Mouse (Mus musculus): ENCODE measurements around the gene Sept3. TPM values are rescaled to one million over a fixed set of nuclear protein-coding genes. Genes with fewer than 3 reads are reported as not detected.

Gene Sept3
- polyA plus RNA-seq, 1 experiment from 2014 or later: 83.4 TPM

DNA sequence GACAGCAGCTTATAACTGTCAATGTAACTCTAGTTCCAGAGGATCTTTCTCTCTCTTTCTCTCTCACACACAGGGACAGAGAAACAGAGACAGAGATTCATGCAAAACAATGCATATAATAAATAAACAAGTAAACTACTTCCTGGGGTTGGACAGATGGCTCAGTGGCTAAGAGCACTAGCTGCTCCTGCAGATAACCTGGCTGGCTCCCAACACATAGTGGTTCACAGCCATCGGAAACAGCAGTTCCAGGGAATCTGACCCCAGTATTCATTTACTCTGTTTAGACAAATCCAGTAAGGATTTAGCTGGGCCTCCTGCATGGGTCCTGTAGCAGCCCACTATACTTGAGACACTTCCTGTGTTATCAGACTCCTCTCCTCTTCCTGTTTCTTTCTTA is 44.9 kb downstream of the Sept3 start:
- WGBS: 82% methylated on average over 1 of the region's 1 CpGs
- DNase-seq (ENCODE audit: low spot score): no peak

GRCm38 (mm10) chr15:82322195-82322594 is 47.5 kb downstream of the Sept3 start:
- no peaks in the 10 kb centered on the region for H3K4me1 ChIP-seq
- H3K36me3 ChIP-seq: no peaks in the 10 kb centered on the region
- H3K27me3 ChIP-seq (ENCODE audit: low read depth, poor library complexity, severe bottlenecking): no peaks in the 10 kb centered on the region
- no peak overlapping the region for H3K27ac ChIP-seq (replicated peaks)
- H3K9me3 ChIP-seq (replicated peaks): no peaks in the 10 kb centered on the region
- 85% methylated on average over 8 of the region's 8 CpGs for WGBS
- no peak overlapping the region for H3K4me3 ChIP-seq
- DNase-seq (ENCODE audit: low spot score): no peak

More for the DNA sequence above, 44.9 kb downstream of the Sept3 start:
- Histone ChIP-seq H3K9me3 (replicated peaks) (no peaks in the 10 kb centered on the region), H3K4me3 (no peak overlapping the region), H3K27me3 (ENCODE audit: low read depth, poor library complexity, severe bottlenecking) (no peaks in the 10 kb centered on the region), H3K36me3 (no peaks in the 10 kb centered on the region), H3K27ac (replicated peaks) (no peak overlapping the region), H3K4me1 (no peaks in the 10 kb centered on the region)

GRCm38 (mm10) chr15:82325382-82325781 is 50.7 kb downstream of the Sept3 start:
- H3K9me3 ChIP-seq (replicated peaks): no peaks in the 10 kb centered on the region
- peaks cover 2% of the 10 kb centered on the region; the same call in 1 of the 2 replicates for H3K4me1 ChIP-seq
- DNase-seq (ENCODE audit: low spot score): no peak
- H3K27me3 ChIP-seq (ENCODE audit: low read depth, poor library complexity, severe bottlenecking): no peaks in the 10 kb centered on the region
- H3K36me3 ChIP-seq: peaks cover 15% of the 10 kb centered on the region
- no peak overlapping the region for H3K4me3 ChIP-seq
- 87% methylated on average over 2 of the region's 2 CpGs for WGBS
- no peak overlapping the region for H3K27ac ChIP-seq (replicated peaks)

GRCm38 (mm10) chr15:82335194-82335593 is 60.5 kb downstream of the Sept3 start:
- peaks cover 39% of the 10 kb centered on the region for H3K4me1 ChIP-seq
- peaks cover 56% of the 10 kb centered on the region for H3K36me3 ChIP-seq
- no peak overlapping the region for H3K27ac ChIP-seq (replicated peaks)
- 96% methylated on average over 4 of the region's 4 CpGs for WGBS
- H3K9me3 ChIP-seq (replicated peaks): no peaks in the 10 kb centered on the region
- no peak for DNase-seq (ENCODE audit: low spot score)
- H3K27me3 ChIP-seq (ENCODE audit: low read depth, poor library complexity, severe bottlenecking): peaks cover 11% of the 10 kb centered on the region
- no peak overlapping the region for H3K4me3 ChIP-seq

GRCm38 (mm10) chr15:82336629-82337028 is 61.9 kb downstream of the Sept3 start:
- WGBS: 83% methylated on average over 12 of the region's 12 CpGs
- H3K36me3 ChIP-seq: peaks cover 45% of the 10 kb centered on the region
- no peak overlapping the region for H3K4me3 ChIP-seq
- no peaks in the 10 kb centered on the region for H3K9me3 ChIP-seq (replicated peaks)
- H3K4me1 ChIP-seq: peaks cover 45% of the 10 kb centered on the region
- no peak overlapping the region for H3K27ac ChIP-seq (replicated peaks)
- DNase-seq (ENCODE audit: low spot score): no peak
- peaks cover 26% of the 10 kb centered on the region for H3K27me3 ChIP-seq (ENCODE audit: low read depth, poor library complexity, severe bottlenecking)

GRCm38 (mm10) chr15:82337875-82338274 is 63.2 kb downstream of the Sept3 start:
- DNase-seq (ENCODE audit: low spot score): no peak
- Histone ChIP-seq H3K9me3 (replicated peaks) (no peaks in the 10 kb centered on the region), H3K36me3 (peaks cover 35% of the 10 kb centered on the region), H3K4me1 (peaks cover 47% of the 10 kb centered on the region), H3K27me3 (ENCODE audit: low read depth, poor library complexity, severe bottlenecking) (peaks cover 34% of the 10 kb centered on the region), H3K27ac (replicated peaks) (peak overlapping the region; percentile 85), H3K4me3 (peak overlapping the region; percentile 60)
- WGBS: 49% methylated on average over 4 of the region's 4 CpGs

- Histone ChIP-seq H3K36me3 (peaks cover 31% of the 10 kb centered on the region), H3K27ac (replicated peaks) (peak within 1 kb of the TSS; percentile 85), H3K27me3 (ENCODE audit: low read depth, poor library complexity, severe bottlenecking) (peaks cover 34% of the 10 kb centered on the region), H3K9me3 (replicated peaks) (no peaks in the 10 kb centered on the region), H3K4me3 (peak within 1 kb of the TSS; percentile 60), H3K4me1 (peaks cover 47% of the 10 kb centered on the region)
- WGBS: under 1% methylated on average over 41 of the region's 41 CpGs
- DNase-seq (ENCODE audit: low spot score): peak; percentile 96
Measured at GRCm38 (mm10) chr15:82338593-82339112, 64.0 kb downstream of the Sept3 start, which contains the start of the genes Naga, Pheta2 and Smdt1. TSS of gene Naga (minus strand) at chr15:82338925. TSS of gene Pheta2 (plus strand) at chr15:82338942. TSS of gene Smdt1 (plus strand) at chr15:82338959.

GRCm38 (mm10) chr15:82339150-82339549 is 64.5 kb downstream of the Sept3 start:
- no peak for DNase-seq (ENCODE audit: low spot score)
- Histone ChIP-seq H3K4me1 (peaks cover 48% of the 10 kb centered on the region), H3K27me3 (ENCODE audit: low read depth, poor library complexity, severe bottlenecking) (peaks cover 34% of the 10 kb centered on the region), H3K9me3 (replicated peaks) (no peaks in the 10 kb centered on the region), H3K4me3 (peak overlapping the region; percentile 60), H3K36me3 (peaks cover 28% of the 10 kb centered on the region), H3K27ac (replicated peaks) (peak overlapping the region; percentile 85)
- WGBS: 58% methylated on average over 10 of the region's 10 CpGs

DNA sequence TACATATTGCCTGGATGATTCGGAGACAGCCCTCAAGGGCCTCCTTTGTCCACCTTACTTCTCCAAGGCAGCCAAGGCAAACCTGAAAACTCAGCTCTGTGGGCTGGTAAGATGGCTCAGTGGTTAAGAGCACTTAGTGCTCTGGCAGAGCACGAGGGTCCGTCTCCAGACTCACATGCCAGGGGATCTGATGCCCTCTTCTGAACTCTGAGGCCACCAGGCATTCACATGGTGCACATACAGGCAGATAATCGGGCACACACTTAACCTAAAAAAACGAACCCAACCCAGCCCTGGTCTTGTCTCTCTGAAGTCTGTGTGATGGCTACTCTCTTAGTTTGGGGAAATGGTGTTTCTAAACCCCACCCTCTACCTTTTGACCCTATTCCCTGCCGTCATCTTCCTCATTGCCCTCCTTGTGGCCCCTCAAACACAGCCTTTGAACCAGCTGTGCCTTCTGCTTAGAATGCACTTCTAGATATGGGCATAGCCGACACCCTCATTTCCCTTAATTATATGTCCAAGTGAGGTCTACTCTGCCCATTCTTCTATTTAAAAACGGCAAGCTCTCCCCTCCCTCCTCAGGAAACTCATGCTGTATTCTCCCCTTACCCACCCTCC is 65.1 kb downstream of the Sept3 start:
- Histone ChIP-seq H3K4me1 (peaks cover 54% of the 10 kb centered on the region), H3K9me3 (replicated peaks) (no peaks in the 10 kb centered on the region), H3K27me3 (ENCODE audit: low read depth, poor library complexity, severe bottlenecking) (peaks cover 34% of the 10 kb centered on the region), H3K4me3 (no peak overlapping the region), H3K27ac (replicated peaks) (no peak overlapping the region), H3K36me3 (peaks cover 22% of the 10 kb centered on the region)
- no peak for DNase-seq (ENCODE audit: low spot score)
- 78% methylated on average over 8 of the region's 8 CpGs for WGBS

- Histone ChIP-seq H3K4me3 (peak overlapping the region; percentile 49), H3K36me3 (peaks cover 14% of the 10 kb centered on the region), H3K9me3 (replicated peaks) (no peaks in the 10 kb centered on the region), H3K27me3 (ENCODE audit: low read depth, poor library complexity, severe bottlenecking) (peaks cover 34% of the 10 kb centered on the region), H3K27ac (replicated peaks) (peak overlapping the region; percentile 84), H3K4me1 (peaks cover 55% of the 10 kb centered on the region)
- DNase-seq (ENCODE audit: low spot score): no peak
- WGBS: 42% methylated on average over 21 of the region's 21 CpGs
Measured at GRCm38 (mm10) chr15:82340414-82341035, 65.8 kb downstream of the Sept3 start.

DNA sequence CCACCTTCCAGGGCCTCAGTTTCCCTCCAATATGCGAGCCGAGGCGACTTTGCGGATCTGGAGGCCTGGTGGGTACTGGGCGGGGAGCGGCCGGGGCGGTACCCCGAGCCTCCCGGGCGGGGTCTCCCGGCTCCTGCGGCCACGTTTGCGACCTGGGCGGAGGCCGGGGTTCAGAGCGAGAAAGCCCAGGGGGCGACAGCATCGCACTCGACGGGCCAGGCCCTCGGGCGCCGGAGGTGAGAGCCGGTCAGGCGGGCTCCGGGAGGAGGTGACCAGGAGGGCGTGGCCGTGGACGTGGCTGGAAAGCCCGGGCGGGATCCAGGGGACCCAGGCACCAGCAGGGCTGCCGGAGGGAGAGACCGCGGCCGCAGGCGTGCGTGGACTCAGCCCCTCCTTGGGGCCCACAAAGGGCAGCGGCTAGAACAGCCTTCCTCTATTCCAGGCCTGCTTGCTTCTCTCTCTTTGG is 66.4 kb downstream of the Sept3 start:
- H3K4me1 ChIP-seq: peaks cover 55% of the 10 kb centered on the region
- H3K36me3 ChIP-seq: peaks cover 9% of the 10 kb centered on the region; the same call in 1 of the 2 replicates
- H3K9me3 ChIP-seq (replicated peaks): no peaks in the 10 kb centered on the region
- DNase-seq (ENCODE audit: low spot score): peak; percentile 50
- 3% methylated on average over 40 of the region's 40 CpGs for WGBS
- H3K4me3 ChIP-seq: peak overlapping the region; percentile 49
- peak overlapping the region; percentile 84 for H3K27ac ChIP-seq (replicated peaks)
- peaks cover 34% of the 10 kb centered on the region for H3K27me3 ChIP-seq (ENCODE audit: low read depth, poor library complexity, severe bottlenecking)

DNA sequence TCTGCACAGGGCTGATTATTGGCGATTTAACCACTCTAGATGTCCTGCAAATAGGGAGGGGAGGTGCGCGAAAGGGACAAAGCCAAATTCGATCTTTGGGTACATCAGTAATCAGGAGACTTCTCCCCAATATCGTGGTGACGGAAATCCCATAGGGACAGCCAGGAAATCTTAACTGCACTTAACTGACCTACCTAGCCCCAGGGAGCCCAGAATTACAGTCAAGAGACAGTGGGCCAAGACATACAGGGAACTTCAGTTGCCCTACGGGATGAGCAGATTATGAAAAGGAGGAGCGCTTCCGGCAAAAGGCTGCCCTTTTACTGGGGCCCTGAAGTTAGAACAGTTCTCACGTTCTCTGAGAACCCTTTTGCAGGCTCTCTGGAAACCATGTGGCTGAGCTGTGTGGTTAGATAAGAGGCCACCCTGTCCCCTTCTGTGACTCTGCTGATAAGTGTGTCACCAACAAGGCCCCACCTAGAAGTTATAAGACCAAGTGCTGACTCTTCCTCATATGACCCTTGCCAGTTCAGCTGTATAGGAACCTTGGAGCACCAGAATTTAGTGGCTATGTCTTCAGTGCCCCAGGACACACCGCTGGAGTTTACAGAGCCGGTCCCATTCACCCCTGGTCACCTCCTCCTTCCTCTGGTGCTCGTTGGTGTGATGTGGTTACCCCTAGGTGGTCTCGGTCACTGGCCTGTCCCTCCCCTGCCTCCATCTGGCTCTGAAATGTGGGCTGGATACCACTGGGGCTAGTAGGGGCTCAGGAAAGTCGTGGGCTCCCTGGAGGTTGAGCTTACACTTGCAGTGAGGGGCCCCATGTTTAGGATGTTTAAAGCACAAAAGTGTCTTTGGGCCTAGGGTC is 67.2 kb downstream of the Sept3 start:
- peaks cover 34% of the 10 kb centered on the region for H3K27me3 ChIP-seq (ENCODE audit: low read depth, poor library complexity, severe bottlenecking)
- H3K9me3 ChIP-seq (replicated peaks): no peaks in the 10 kb centered on the region
- no peak for DNase-seq (ENCODE audit: low spot score)
- 0 out of 2 replicates have a peak, but pooled peaks cover under 1% of the 10 kb centered on the region for H3K36me3 ChIP-seq
- H3K4me1 ChIP-seq: peaks cover 55% of the 10 kb centered on the region
- H3K27ac ChIP-seq (replicated peaks): peak overlapping the region; percentile 84; the same call in 1 of the 2 replicates
- H3K4me3 ChIP-seq: peak overlapping the region; percentile 49
- WGBS: 68% methylated on average over 15 of the region's 15 CpGs

Data from midbrain, embryonic 10.5 days (tissue).